Mouse (Mus musculus): Measurements from ENCODE around the gene Casd1.

GRCm38 (mm10) chr6:4652596-4653134 is 52.0 kb downstream of the Casd1 start:
- TF ChIP-seq POLR2A (IDR thresholded peaks at IDR 0.05; ENCODE audit: low read depth, low read length) (no peak), CTCF (IDR thresholded peaks at IDR 0.05; ENCODE audit: extremely low read depth, insufficient read depth, insufficient read length, insufficient replicate concordance) (no peak)
